Mouse (Mus musculus) layer of hippocampus, postnatal 25 days (tissue): Measurements from ENCODE around the gene Kif1bp. TPM values are rescaled to one million over a fixed set of nuclear protein-coding genes. Genes with fewer than 3 reads are reported as not detected.
"Not testable (repeated sequence)": the region's sequence is repeated elsewhere in the genome, so short reads cannot be mapped to it uniquely, and the experiment has no call there.

Source experiments
- DNase-seq, 2 experiments: peaks; one replicate each; pipeline ENCODE4 v3.0.0; 2022; ENCODE audit warnings: mixed read lengths in 2 of 2, low spot score in 1 of 2; ENCODE audit errors: extremely low spot score in 1 of 2
- total RNA-seq, 2 experiments: library from RNA; stranded (reverse); gene quantifications; 2 replicates each; pipeline ENCODE4 v1.2.3; 2021

The Kif1bp gene
- total RNA-seq, 2 experiments from 2014 or later: 212 to 215 TPM

DNA sequence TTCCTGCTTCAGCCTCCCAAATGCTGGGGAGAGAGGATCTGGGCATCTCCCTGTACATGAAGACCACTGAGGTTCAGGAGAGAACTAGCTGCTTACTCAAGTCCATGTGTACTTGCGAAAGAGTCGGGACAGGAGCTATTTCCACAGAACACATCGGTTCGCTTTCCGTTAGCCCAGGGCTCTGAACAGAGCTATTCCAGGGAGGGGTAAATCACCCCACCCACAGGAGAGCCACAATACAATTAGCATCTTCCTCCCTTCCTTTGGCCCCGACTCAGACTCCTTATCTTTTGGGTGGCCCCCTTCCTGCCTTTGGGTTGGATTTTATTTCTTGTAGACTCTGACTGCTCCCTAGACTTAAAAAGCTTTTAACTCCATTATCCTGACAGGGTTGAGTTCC lies 60.7 kb downstream of the Kif1bp start:
- no peak for DNase-seq

DNA sequence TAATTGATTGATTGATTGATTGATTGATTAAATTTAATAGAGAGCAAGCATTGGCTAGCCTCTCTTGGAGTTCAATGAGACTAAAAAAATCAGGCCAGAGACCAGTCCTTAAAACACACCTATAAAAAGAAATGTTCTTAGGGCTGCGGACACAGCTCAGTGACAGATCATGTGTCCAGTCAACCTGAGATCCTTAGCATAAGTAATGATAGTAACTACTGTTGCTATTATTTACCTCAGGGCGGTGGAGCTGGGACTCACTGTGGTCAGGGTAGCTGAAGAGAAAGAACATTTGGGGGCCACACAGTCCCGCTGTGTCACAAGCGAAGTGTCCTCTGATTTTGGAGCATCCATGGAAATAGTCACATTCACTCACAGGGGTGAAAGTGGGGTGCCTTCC lies 65.4 kb downstream of the Kif1bp start:
- no peak for DNase-seq

DNA sequence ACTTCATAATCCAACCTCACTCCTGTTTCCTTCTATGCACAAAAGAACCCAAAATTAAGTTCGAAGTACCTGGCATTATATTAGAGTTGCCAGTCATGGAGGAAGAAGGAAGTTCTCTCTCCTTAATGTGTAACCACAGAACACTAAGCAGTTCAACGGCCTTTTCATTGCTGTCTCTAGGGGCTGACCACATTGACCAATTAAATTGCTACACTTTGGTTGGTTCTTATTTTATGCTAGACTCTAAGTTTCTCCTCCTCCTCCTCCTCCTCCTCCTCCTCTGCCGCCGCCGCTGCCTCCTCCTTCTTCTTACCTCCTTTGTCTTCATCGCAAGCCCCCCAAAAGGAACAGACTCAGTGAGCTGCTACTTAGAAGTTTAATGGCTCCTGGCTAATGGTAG lies 66.7 kb downstream of the Kif1bp start:
- no peak for DNase-seq

DNA sequence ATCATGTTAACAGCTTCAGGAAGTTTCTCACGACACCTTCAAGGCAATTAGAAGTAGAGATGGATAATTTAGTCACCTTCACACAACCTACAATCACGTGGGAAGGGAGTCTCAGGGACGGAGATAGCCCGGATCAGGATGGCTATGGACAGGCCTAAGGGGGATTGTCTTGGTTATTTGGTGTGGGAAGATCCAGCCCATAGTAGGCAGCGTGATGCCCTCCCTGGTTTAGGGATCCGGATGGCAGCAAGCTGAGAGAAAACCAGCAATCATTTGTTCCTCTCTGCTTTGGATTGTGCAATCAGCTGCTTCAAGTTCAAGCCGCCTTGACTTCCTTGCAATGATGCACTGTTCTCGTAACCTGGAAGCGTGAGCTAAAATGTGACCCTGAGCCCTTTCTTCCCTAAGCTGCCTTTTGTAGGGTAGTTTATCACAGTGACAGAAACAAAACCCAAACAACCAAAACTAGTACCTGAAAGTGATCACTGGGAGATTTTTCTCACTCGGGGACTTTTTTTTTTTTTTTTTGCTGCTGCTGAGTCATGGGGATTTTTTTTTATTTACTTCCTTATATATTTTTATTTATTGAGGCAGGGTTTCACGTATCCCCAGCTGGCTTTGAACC lies 69.1 kb downstream of the Kif1bp start:
- no peak for DNase-seq

DNA sequence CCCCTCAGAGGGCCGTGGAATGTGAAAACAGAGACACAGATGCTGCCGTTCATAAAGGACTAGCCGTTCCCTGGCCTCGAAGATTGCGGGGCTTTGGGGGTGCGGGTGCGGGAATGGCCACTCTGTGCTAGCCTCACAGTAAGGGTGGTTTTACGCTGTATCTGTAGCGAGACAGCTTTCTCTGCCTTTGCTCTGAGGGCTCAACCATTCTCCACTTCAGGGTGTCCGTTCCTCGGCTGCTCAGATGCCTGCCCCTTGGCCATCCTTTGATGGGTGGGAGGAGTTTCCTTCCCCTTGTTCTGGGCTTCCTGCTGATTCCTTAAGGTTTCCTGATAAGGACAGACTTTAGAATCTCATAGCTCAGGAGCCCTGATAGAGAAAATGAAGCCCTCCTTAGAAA lies 69.8 kb downstream of the Kif1bp start:
- no peak for DNase-seq

DNA sequence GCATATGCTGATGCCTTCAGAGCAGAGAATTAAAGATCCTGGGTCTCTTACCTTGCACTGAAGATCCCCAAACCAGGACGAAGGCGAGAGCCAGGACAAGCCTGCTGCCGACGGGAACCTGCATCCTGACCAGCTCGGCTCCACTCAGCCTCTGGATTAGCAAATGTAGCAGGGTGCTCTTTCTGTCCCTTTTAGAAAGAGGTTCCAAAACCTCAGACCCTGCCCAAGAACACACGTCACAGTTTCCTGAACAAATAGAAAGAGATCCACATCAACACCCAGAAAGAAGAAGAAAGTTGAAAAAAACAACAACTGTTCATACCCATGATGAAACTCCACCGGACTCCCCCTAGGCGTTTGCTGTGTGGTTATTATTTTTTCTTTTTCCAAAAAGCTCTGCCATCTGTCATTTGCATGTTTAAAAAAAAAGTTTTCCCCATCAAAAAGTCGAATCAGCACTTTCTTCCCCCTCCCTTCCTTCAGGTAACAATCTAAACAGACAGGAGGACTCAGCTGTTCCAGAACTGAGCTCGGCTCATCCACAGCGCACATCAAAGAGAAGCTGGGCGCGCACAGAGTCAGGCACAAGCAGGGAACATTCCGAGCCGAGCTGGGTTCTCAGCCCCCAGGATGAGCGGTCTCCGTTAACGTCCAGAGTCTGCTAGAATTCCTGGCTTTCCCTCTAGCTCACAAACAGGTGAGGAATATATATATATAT lies 70.5 kb downstream of the Kif1bp start:
- no peak for DNase-seq

DNA sequence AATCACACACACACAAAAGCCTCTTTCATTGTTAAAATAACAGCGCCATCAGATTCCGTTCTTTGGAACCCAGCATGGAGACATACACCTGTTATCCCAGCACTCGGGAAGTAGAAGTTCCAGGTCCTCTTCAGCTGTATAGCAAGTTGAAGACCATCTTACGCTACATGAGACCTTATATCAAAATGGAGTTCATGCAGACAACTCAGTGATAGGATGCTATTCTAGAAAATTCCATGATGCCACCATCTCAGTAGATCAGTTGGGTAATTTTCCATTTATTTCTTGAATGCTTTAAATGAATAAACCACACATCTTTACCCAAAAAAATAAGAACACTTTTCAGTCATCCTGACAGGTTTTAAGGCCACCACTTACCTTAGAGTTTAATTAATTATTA lies 71.2 kb downstream of the Kif1bp start:
- DNase-seq: no peak

DNA sequence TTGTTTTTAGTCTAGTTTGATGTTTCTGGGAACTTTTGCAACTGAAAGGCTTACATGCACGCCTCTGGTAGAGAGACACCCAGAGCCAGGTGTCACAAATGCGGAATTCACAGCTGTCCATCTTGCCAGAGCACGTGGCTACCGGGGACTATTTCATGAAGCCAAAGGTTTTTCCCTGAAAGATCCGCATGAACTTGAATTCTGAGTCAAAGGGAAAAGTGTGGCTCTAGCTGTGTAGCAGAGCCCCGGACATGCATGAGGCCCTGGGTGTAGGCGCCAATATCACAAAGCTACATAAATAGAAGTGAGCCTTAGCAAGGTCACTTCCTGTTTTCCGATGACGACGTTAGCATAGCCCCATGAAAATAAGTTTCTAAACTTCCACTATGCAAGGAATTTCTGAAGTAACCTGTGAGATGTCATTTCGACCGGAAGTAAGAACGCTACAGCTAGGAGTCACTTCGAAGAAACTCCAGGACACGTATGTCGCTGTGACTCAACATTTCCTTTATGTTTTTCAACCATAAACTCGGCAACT lies 72.2 kb downstream of the Kif1bp start:
- DNase-seq: no peak

DNA sequence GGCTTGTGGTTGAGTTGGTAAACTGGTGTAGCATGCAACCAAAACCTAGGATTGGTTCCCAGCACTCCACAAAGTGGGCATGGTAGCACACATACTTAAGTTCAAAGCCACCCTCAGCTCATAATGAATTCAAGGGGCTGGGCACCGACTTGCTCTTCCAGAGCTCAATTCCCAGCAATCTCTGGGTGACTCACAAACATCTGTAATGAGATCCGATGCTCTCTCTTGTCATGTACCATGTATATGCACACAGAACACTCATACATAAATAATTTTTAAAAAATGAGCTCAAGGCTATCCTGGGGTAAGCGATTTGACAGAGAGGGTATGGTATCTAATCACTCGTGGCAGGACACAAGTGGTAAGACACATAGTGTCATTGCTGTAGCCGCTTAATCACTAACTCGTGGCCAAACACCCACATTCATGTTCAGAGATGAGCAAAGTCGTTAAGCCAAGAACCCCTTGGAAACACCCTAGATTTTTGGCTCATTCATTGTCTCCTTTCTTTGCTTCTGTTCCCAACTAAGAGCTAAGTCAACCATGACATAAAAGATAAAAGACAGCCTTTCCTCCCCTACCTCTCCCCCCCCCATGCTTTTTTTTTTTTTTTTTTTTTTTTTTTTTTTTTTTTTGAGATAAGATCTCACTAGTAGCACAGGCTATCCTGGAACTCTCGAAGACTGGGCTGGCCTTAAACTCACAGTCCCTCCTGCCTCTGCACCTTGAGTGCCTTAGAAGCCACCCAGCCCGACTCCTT lies 72.9 kb downstream of the Kif1bp start:
- no peak for DNase-seq

DNA sequence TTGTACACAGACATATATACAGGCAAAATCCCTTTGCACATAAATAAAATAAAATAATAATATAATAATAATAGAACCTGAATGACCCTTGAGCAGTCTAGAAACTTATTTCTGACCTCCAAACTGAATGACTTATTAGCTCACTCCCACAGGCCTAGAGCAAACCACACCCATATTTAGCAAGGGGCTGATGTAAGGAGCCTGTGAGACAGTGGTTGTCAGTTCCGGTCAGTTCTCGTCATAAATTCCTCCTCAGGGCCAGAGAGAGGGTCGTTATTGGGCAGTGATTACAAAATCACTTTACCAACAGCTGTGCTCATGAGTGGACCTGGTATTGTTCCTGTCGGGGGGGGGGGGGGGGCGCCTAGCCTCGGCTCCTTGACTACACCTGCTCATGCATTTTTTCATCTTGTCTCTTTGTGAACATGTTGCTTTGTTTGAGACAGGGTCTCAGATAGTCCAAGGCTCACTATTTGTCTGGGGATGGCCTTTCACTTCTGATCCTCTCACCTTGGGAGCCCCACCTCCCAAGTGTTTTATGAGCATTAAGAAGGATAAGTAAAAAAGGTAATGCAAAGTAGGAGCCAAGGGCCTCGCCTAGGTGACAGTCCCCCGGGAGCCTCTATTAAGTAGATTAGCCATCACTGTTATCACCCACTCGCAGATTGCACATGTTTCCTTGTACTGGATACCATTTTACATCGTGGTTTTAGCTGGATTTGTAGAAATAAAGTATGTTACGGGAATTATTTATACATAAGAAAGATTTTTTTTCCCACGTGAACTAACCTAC lies 74.2 kb downstream of the Kif1bp start:
- DNase-seq: no peak

DNA sequence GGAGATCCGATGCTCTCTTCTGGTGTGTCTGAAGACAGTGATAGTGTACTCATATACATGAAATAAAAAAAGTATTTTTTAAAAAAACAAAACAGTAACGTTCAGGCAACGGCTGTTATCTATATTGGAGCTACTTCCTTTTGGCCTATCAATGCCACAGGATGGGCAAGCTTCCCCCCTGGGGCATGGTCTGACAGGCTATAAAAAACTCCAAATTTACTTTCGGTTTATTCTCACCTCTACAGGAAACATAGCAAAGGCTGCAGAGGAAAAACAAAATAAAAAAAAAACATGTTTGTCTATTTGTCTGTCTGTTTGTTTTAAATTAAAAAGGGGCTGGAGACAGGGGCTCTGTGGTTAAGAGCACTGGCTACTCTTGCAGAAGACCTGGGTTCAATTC lies 74.9 kb downstream of the Kif1bp start:
- no peak for DNase-seq

DNA sequence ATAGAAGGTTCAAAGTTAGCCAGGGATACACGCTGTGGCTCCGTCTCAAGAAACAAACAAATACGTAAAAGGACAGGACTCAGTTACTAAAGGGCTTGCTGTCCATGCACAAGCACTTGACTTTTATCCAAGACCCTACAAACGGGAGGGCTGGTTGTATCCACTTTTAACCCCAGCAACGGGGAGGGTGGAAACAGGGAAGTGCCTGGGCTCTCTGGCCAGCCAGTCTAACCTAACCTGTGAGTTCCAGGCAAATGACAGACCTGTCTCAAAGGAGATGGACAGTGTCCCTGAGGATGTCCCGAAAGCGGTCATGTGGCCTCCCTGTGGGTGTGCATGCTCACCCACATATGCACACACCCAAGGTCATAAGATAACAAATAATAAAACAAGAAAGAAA lies 76.3 kb downstream of the Kif1bp start:
- DNase-seq: no peak

DNA sequence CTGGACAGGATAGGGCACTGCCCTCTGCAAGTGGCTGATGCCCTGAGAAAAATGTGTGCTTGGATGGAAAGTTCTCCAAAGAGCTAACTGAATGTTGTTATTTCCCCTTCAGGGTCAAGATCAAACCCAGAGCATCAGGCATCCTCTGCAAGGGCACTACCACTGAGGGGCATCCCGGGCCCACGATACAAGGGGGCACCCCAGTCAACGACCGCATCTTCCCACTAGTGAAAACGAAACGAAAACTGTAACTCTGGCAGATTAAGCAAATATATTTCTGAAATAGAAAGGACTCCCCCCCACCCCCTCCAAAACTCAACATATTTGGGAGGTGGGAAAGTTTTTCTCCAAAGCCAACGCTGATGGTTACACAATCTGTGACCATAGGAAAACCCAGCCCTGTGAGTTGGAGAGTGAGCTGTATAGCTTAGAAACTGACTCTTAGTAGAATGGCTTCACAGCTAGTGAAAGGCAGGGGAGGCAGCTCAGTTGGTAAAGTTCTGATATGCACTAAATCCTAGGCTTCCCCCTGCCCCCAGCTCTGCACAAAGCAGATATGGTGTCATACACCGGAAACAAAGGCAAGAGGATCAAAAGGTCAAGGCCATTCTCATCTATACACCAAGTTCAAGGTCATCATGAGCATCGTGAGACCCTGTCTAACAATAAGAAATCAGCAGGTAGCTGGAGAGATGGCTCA lies 77.2 kb downstream of the Kif1bp start:
- no peak for DNase-seq

DNA sequence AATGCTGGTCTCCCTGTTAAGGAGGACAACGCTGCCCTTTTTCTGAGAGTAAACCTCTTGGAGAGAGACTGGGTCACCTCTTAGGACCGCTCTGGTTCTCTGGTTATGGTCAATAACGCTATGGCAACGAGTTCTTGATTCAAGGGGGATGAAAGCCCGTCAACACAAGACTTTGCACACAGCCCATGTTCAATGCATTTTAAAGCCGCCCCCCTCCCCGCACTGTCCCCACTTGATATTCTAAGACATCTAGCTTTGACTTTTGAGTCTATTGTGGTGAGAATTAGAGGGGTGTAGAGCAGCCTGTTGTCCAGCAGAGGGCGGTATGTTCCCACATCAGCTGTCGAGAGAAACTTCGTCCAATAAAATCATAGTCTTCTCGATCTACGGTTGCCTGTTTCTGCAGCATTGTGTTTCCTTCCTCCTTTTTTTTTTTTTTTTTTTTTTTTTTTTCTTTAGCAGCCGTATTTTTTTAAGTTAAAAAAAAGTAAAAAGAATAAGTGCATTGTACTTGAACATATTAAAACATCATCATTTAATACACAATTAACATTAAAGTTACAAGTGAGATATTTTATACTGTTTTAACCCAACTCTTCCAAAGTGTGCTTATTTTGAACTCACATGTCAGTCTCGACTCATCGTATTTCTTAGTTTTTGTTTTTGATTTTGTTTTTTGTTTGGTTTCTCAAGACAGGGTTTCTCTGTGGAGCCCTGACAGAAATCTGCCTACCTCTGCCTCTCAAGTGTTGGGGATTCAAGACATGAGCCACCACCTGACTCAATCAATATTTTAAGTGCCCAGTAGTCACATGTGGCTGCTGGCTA lies 78.0 kb downstream of the Kif1bp start:
- DNase-seq: peak; percentile 24 to 59

DNA sequence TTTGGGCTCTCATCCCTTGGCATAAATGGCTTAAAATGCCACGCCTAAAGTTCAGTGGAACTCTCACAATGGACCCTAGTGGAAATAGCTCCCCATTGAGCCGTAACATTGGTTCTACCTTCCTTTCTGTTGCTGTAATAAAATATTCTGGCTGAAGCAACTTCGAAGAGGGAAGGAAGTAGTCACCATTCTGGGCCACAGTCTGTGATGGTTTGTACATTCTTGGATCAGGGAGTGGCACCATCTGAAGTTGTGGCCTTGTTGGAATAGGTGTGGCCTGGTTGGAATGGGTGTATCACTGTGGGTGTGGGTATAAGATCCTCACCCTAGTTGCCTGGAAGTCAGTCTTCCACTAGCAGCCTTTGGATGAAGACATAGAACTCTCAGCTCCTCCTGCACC lies 86.6 kb downstream of the Kif1bp start:
- DNase-seq: not testable (repeated sequence)
